Mouse (Mus musculus): Measurements from ENCODE around the gene Sp4.
A peak's percentile ranks its signal among the peaks of the same experiment; 100 is the strongest.

Sp4 gene

GRCm38 (mm10) chr12:118276385-118276784 lies 24.9 kb downstream of the Sp4 start:
- DNase-seq (ENCODE audit: inconsistent ontology term): no peak

- DNase-seq (ENCODE audit: inconsistent ontology term): no peak
These were observed 36.3 kb downstream of the Sp4 start for GRCm38 (mm10) chr12:118264905-118265304.

GRCm38 (mm10) chr12:118263878-118264277 lies 37.4 kb downstream of the Sp4 start:
- no peak for DNase-seq (ENCODE audit: inconsistent ontology term)

GRCm38 (mm10) chr12:118255292-118255782 lies 45.9 kb downstream of the Sp4 start:
- DNase-seq (ENCODE audit: inconsistent ontology term): no peak

GRCm38 (mm10) chr12:118221182-118221581 lies 80.1 kb downstream of the Sp4 start:
- DNase-seq (ENCODE audit: inconsistent ontology term): no peak

GRCm38 (mm10) chr12:118220062-118220461 lies 81.2 kb downstream of the Sp4 start:
- DNase-seq (ENCODE audit: inconsistent ontology term): no peak

- no peak for DNase-seq (ENCODE audit: inconsistent ontology term)
These were observed 89.1 kb downstream of the Sp4 start for GRCm38 (mm10) chr12:118212163-118212562.

- peak; percentile 83 for DNase-seq (ENCODE audit: inconsistent ontology term)
These were observed 102.7 kb downstream of the Sp4 start, which contains the start of gene Dnah11 for GRCm38 (mm10) chr12:118198386-118199093. Gene Dnah11 (minus strand): TSS chr12:118199043.

- peak; percentile 34 for DNase-seq (ENCODE audit: inconsistent ontology term)
These were observed 104.7 kb downstream of the Sp4 start for GRCm38 (mm10) chr12:118196583-118196982.

GRCm38 (mm10) chr12:118189535-118189934 lies 111.7 kb downstream of the Sp4 start:
- no peak for DNase-seq (ENCODE audit: inconsistent ontology term)

- no peak for DNase-seq (ENCODE audit: inconsistent ontology term)
These were observed 113.6 kb downstream of the Sp4 start for GRCm38 (mm10) chr12:118187663-118188062.

GRCm38 (mm10) chr12:118186881-118187489 lies 114.3 kb downstream of the Sp4 start:
- DNase-seq (ENCODE audit: inconsistent ontology term): peak; percentile 69

- DNase-seq (ENCODE audit: inconsistent ontology term): no peak
These were observed 114.9 kb downstream of the Sp4 start for GRCm38 (mm10) chr12:118186120-118186880.

Data from Muller cell, postnatal 12 days (primary cell).